Mouse (Mus musculus) testis, adult 2 months (tissue): ENCODE measurements around the gene Topors.

Source experiments
- CTCF ChIP-seq: fragments of 200-500 bp; IDR thresholded peaks from 2 replicates; pipeline ENCODE4 v1.5.1; 2012; ENCODE audit warnings: low read depth, mild to moderate bottlenecking, inconsistent platforms, low read length, moderate library complexity; ENCODE audit not compliant: control insufficient read depth, insufficient read depth, insufficient replicate concordance
- POLR2A ChIP-seq: fragments of 200-500 bp; IDR thresholded peaks from 2 replicates; pipeline ENCODE4 v1.6.1; 2012; ENCODE audit warnings: low read depth, mild to moderate bottlenecking, inconsistent platforms, low read length, moderate library complexity; ENCODE audit not compliant: control insufficient read depth

- TF ChIP-seq CTCF = no peak
- no peak for TF ChIP-seq POLR2A
Observed at GRCm38 (mm10) chr4:40267681-40268080, 2.0 kb downstream of the Topors start.
